Mouse (Mus musculus): Measurements from ENCODE around the gene Cubn. TPM values are rescaled to one million over a fixed set of nuclear protein-coding genes. Genes with fewer than 3 reads are reported as not detected.
A peak's percentile ranks its signal among the peaks of the same experiment; 100 is the strongest.

The Cubn gene
- total RNA-seq, 1 experiment from 2014 or later, result 0.21 TPM

DNA sequence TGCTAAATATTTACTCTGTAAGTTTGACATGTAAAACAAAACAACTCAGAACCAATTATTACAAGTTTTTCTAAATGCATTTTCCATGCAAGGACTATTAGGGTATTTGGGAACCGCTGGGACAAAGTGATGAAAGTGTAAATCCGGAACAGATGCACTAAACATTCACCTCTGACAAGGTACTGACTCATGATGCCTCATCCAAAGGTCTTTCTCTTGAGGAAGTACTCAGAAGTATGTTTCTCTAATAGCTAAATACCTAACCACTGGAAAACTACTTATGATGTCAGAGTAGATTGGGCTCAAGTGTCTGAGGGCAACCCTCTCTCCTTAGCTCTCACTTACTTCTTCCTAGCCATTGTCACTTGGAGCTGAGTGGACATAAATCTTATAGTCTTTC lies 10.9 kb downstream of the Cubn start:
- DNase-seq, result no peak

DNA sequence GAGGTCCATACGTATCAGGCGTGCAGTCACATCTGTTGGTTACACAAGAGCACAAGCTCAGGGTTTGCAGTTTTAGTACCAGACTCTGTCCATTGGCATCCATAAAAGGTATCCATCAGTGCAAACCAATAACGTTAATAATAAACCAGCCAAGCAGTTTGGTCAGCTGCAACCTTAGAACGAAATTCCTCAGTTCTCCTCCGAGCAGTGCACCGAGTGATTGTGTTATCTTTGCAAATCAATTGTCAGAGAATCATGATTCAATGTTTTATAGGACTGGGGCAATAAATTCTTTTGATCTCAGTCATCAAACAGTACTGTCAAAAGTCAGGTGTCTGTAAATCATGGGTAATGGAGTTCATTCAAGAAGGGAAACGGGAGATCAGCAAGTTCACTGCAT lies 12.4 kb downstream of the Cubn start:
- DNase-seq, result no peak

DNA sequence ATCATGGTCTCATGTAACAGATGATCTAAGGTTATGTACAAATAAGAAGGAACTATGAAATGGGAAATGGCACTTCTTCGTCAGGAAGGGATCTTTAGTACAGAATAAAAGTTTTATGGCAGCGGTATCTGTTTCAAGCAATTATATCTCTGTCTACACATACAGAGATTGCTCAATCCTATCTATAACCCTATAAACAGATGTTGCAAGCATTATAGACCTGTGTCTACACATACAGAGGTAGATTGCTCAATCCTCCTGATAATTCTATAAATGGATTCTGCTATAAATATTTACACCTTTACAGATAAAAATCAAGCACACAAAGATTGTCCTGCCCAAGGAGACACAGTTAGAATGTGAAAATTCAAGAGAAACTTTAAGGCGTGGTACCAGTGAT lies 21.5 kb downstream of the Cubn start:
- no peak for DNase-seq

DNA sequence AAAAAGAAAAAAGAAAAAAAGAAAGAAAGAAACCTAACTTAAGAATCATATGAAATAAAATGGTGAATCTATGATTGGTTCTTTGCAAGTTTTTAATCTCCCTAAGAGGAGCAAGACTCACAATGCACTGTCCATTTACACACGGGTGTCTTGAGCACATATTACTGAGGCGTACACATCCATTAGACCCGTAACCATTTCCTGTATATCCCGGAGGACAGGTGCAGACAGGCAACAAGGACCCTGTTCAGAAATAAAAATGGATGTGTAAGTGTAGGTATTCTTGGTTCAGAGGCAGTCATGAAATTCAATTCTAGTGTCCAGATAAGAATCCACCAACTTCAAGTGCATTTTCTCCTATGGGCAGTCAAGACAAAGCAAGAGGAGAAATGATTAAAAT lies 22.0 kb downstream of the Cubn start:
- no peak for DNase-seq

DNA sequence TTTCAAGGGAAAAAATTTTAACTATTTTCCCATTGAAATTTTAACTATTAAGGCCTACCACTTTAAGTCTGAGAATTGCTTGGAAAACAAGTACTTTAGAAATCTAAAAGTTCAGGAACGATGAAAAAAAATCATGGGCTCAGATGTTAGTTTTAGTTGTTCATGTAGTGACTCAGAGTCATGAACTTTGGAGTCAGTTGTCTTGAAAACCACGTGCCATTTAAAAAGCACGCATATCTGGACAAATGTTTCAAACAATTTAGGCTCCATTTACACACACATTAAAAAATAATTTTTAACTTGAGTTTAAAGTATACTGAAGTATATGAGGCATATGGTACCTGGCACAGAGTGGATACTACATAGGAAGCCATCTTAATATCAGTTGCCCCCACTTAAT lies 24.9 kb downstream of the Cubn start:
- DNase-seq, result no peak

DNA sequence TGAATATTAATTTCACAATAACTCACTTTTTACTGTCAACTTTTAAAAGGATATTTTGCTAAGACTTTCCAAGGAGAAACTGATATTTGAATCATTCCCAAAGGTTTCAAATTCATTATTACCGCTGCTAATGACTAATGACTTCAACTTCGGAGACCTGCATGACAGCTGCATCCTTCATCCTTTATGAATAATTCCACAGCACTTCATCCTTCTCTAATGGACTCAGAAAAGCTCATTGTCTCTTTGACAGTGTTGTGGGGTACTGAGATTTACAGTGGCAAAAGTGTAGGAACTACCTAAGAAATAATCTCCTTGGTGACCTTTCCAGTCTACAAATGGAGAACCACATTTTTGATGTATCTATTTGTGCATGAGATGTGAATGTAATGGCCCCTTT lies 33.5 kb downstream of the Cubn start:
- no peak for DNase-seq

DNA sequence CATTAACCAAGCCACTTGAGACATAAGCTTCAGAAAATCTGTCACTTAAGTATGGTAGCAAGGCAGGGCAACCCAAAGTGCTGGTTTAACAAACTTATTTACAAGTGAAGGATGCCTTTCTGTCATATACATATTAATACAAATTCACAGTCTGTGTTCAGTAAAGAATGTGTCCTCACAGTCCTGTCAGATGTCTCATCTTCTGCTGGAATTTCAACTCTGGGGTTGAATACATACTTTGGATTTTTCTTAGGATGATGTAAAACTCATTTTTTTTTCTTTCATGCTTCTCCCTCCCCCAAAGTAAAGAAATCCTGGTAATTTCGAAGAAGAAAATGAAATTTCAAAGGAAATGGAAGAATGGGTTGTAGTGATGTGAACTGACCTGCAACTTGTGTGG lies 34.8 kb downstream of the Cubn start:
- no peak for DNase-seq

DNA sequence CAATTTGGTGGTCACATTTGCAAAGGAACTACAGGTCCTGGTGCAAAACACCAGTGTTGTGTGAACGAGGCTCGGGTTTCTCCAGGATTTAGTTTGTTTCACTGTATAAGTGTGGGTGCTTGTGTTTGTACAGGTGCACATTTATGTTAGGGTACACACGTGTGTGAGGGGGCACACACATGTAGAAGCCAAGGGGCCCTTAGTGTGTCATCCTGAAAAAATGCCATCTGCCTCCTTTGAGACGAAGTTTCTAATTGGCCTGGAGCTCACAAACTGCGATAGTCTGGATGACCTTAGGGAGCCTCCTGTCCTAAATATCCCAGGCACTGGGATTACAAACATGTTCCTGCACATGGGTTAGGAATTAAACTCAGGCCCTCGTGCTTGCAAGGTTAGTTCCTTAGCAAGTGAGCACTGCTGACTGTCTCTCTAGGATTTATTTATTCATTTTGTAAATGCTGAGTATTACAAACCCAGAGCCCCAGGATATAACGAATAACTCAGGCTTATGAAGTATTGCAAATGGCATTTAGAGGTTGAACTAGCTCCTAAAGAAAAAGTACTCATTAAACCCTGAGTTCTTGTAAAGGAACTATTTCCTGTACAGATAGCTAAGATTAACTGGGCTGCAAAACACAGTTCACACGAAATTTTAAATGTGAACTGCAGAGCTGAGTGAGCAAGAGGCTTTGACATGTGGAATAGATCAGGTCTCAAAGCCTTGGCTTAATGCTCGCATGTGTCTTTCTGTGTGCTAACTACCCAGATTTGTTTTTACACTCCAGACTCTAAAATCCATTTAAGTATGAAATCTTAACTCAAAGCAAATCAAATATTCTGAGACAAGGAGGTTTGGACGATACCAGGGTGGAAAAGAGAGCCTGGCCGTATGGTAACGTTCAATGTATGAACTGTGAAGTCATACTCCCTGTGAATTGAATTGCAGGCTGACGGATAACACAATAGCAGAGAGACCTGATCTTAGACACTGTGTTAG lies 39.8 kb downstream of the Cubn start:
- DNase-seq, result no peak

DNA sequence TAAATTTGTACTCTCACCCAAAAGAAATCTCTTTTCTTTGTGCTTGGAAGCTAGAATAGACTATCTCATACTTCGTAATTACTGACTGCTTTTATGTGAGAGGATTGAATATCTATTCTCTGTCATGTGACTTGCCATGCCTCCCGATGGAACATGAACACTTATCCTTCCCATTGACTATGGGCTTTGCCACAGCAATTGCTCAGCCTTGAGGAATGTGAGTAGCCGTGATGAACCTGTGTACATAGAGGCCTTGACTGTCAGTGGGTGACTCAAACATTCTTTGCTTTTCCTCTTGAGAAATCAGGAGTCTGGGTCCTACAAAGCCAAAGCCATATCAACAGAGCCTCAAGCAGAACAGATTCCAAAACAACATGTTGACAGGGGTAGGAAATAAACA lies 40.7 kb downstream of the Cubn start:
- peak; percentile 7 for DNase-seq

DNA sequence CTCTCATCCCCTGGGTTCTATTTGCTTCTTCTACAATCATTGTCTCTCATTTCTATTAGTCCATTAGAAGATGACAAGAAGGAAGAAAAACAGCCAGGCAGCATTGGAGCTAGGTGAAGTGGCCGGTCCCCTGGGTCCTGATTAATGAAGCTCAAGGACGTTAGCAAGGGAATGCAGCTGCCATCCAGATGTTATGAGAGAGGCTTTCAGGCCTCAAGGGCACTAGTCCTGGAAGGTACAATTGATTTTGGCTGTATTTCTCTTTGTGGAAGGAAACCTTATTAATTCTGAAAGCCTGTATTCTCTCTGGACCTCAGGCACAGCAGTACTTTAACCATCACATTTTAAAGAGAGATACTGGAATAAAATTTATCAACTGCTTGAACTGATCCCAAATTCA lies 41.1 kb downstream of the Cubn start:
- no peak for DNase-seq

DNA sequence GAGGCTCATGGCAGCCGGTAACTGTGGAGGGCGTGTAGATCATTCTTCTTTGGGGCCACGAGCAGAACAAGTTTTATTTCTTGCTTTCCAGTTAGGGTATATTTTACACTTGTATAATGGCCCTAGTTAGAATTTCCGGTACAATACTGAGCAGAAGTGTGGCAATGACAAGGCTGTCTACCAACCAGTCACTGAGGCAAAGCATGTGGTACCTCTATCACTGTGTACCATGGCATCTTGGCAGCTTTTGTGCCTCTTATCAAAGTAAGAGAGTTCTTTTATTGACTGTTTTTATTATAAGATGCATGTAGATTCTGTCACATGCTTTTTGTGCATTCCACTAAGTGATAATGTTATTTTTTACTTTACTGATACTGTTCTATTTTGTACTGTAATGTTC lies 46.5 kb downstream of the Cubn start:
- DNase-seq, result no peak

DNA sequence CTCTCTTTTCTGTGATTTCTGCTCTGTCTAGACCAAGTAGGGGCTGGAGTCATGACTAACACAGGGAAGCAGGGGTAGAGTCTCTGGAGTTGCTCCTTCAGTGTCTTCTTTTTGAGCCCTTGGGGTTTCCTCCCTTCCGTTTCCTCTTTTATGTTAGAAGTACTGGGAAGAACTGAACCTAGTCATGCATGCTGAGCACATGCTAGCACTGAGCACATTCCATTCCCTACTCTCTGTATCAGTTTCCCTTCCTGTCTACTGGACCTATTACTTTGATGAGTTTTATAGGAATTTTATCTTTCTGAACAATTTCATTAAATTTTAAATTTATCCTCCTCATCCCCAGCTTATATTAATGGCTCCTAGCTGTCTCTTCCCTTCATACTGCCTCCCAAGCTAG lies 52.6 kb downstream of the Cubn start:
- DNase-seq, result no peak

DNA sequence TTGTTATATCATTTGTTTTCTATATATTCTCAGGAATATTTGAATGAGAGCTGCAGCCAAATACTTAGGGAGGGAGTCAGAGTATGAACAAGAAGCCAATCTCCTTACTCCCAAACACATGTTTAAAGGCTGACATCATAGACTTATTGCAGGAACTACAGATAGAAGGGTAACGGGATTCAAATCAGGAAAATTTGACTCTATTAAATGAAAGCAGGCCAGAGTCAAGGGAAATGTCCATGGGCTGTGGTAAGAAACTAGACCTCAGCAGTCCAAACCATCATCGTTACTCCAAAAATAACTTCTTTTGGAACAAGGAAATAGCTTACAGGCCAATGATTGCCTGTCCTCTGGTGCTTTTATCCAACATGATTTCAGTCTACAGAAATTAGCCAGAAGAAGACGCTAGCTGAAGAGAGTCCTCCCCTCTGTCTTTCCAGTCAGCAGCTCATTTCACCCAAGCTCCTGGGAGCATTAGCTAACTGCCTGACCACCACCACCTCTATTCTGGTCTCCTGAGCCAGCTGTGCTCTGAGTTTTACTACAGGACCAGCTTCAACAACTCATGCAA lies 53.3 kb downstream of the Cubn start:
- DNase-seq, result no peak

DNA sequence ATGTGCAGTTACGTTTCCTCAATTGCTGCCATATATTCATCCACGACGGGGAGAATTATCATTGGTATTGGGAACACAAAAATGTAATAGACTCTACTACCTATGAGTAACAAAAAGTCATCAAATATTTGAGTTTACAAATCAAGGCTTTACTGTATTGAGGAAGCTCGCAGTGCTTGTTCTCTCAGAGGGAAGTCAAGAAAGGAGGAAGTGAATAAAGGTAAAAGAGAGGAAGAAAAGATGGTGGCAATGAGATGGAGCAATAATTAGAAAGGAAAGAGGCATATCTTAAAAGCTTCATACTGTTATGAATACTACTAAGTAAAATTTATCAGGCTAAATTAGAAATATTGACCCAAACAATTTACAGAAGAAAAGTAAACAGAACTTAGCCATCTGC lies 59.6 kb downstream of the Cubn start:
- DNase-seq, result no peak

DNA sequence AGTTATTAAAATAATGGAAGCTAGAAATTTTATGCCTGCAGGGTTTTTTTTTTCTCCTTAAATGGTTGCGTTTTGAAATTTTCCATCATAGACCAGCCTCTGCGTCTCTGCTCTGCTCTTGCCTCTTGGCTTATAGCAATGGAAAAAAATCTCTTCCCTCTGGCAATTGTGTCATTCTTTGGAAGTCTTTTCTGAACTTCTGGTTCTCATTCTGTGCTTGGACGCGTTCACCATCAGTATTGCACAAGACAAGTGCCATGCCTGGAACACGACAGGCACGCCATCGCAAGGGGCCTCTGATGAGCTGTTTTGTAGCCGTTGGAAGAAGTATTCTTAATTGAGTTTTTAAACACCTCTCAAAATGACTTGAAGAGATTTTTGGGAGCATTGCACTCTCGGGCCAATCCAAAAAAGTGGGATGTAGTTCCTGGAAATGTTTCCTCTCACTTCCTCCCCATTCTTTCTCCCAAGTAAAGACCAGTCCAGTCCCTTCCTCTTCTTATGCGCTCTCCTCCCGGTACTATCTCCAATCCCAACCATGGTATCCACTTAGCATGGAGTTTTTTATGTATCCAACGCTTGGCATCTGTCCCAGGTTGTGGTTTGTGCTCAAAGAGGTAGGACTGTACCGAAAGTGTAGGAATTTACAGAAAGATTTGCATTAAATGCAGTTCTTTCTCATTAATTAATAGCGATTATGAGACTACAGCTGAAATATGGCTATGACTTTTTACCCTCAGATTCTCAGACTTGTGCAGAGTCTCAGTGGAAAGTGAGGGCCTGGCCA lies 69.4 kb downstream of the Cubn start:
- DNase-seq, result no peak

DNA sequence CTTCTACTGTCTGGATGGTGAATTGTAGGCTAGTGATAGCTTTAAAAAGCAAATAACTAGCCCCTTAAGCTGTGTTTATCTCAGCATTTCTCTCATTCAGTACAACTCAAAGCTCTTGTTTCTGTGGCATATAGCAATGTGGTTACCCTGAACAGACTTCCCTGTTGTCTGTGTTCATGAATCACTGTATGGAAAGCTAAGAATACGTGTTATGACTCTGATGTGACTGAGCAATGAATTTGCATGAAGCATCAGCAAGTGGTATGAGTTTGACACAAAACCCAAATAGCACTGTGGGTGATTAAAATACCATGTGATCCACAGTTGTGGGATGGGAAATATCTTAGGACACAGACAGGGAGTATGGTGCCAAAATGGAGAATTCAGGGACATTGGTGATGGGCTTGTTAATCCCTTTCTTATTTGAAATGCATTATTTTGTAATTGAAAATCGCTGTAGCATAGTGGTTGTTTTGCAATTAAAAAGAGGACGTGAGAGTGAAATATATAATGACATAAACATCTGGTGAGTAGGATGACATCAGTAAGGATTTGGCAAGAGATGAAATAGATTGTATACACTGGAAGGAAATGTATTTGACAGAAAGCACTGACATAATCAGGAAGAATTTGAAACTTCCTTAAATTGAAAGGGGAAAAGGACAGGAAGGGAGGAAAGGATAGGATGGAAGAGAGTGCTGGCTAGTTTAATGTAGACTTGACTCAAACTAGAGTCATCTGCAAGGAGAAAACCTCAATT lies 74.7 kb downstream of the Cubn start:
- DNase-seq, result no peak

DNA sequence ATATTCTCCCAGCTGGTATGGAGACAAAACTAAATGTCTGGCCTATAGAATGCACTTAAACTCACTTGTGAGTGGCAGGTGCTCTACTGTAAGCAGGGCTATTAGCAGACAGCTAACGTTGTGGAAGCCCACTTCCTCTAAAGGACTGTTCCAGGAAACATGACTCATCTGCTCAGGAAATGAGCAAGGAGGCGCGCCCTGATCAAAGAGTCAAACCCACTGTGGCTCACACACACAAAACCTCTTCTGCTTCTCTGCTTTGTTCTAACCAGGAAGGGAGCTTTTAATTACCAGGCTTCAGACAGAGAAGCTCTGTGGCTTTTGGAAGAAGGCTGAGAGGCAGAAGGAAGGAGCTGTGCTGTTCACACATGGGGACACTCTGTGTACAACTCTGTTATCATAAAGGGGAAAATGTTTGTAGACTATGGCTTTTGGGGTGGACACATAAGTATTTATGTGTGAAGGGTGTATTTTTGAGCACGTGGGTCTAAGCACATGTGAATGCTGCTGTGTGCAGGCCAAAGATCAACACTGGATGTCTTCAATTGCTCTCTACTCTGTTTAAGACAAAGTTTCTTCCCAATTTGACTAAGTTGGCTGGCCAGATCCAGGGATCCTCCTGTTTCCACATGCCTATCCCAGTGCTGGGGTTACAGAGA lies 78.0 kb downstream of the Cubn start:
- no peak for DNase-seq

DNA sequence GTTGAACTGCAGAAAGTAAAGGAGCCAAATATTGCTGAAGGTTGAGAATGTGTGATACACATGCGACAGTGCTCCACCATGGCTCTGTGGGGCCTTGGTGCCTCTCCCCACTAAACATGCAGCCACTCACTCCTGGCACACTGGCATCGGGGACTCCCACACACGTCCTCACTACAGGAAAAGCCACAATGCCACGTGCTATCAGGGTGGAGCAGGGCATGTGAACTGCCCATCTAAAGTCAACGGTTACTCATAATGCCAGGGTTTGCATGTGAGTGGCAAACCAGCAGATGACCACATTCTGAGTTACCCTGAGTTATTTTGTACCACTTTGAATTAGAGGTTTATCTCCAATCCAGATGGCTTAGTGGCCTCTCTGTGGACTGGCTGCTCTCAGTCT lies 81.0 kb downstream of the Cubn start:
- DNase-seq, result no peak

DNA sequence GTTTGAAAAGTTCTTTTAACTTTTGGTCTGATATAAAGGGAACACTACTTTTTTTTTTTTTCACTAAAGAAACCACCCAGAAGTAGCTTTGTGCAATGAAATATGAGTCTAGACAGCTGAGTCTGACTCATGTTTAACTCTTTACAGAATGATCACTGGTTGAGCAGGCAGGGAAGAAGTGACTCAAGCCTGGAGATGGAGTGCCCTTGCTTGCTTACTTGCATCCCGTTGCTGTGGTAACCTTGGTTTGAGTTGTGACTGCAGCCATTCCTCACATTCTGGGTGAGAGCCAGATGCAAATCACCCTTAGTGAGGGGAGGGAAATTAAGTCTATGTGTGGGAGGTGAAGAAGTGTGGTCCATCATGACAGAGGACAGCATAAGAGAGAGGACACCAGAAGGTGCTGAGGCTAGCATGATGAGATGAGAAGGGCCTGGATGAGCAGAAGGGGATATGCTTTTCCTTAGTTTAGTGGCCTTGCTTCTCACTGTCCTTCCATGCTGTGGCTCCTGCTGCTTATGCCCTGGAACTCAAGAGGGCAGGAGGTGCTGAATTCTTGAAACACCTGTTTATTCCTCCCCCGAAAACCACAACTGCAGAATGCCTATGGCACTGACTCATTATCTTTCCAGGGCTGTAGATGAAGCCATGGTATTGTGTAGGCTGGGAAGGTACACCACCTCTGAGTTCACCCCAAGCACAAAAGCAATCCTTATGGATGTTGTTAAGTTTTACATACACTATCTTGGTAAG lies 81.7 kb downstream of the Cubn start:
- no peak for DNase-seq

DNA sequence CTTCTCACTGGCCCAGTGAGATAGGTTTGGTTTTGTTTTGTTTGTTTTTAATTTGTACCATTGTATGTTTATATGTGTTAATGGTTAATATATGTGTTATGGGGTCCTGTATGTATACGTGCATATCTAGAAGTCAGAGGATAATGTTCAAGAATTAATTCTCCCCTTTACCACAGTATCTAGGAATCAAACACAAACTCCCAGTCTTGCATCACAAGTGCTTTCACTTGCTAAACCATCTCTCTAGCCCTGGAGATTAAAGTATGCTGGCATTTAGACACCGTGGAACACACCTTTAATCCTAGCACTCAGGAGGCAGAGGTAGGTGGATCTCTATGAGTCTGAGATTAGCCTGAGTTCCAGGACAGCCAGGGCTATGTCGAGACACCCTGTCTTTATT lies 83.3 kb downstream of the Cubn start:
- DNase-seq, result no peak

DNA sequence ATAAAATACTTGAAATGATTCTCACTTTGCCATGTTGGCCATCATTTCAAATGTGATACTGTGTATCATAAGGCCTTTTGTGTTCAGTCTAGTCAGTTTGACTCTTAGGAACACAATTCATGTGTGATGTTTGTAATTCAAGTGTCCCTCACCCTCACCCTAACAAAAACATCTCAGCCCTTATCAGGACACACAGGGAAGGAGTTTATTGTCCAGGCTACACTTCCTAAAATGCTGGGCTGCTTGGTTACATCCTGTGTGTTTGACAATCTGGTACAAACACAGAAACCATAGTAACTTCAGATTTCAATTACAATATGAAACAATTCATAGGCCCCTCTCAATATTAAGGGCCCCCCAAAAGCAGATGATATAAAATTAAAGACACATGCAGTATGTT lies 83.9 kb downstream of the Cubn start:
- no peak for DNase-seq
